Mouse (Mus musculus) testis, adult 2 months (tissue): Measurements from ENCODE around the gene Tfpi. TPM values are rescaled to one million over a fixed set of nuclear protein-coding genes. Genes with fewer than 3 reads are reported as not detected.

Experiments
- H3K27ac ChIP-seq: fragments of 200-500 bp; 2 replicates; pipeline ENCODE4 v1.5.1; 2012; ENCODE audit warnings: low read depth, low read length; ENCODE audit not compliant: control insufficient read depth, insufficient read depth
- H3K27me3 ChIP-seq: fragments of 200-500 bp; 2 replicates; pipeline ENCODE4 v1.6.1; 2012; ENCODE audit warnings: mild to moderate bottlenecking, low read length, moderate library complexity; ENCODE audit not compliant: control insufficient read depth, insufficient read depth
- H3K36me3 ChIP-seq: fragments of 200-500 bp; 2 replicates; pipeline ENCODE4 v1.6.1; 2012; ENCODE audit warnings: mild to moderate bottlenecking, low read length; ENCODE audit not compliant: control insufficient read depth, insufficient read depth
- H3K4me1 ChIP-seq: fragments of 200-500 bp; 2 replicates; pipeline ENCODE4 v1.6.1; 2012; ENCODE audit warnings: low read length; ENCODE audit not compliant: control insufficient read depth, insufficient read depth
- H3K4me3 ChIP-seq: fragments of 200-500 bp; 2 replicates; pipeline ENCODE4 v1.5.1; 2012; ENCODE audit warnings: low read depth, mild to moderate bottlenecking, low read length, moderate library complexity, mixed read lengths; ENCODE audit not compliant: control insufficient read depth
- CTCF ChIP-seq: fragments of 200-500 bp; IDR thresholded peaks from 2 replicates; pipeline ENCODE4 v1.5.1; 2012; ENCODE audit warnings: low read depth, mild to moderate bottlenecking, inconsistent platforms, low read length, moderate library complexity; ENCODE audit not compliant: control insufficient read depth, insufficient read depth, insufficient replicate concordance
- POLR2A ChIP-seq: fragments of 200-500 bp; IDR thresholded peaks from 2 replicates; pipeline ENCODE4 v1.6.1; 2012; ENCODE audit warnings: low read depth, mild to moderate bottlenecking, inconsistent platforms, low read length, moderate library complexity; ENCODE audit not compliant: control insufficient read depth
- polyA plus RNA-seq: library from polyadenylated mRNA; depleted of rRNA; stranded (reverse); fragments of >200 nt; gene quantifications from 2 replicates; pipeline ENCODE4 v1.2.3, GENCODE M21; 2012; rRNA removed

Tfpi gene
- polyA plus RNA-seq, 1 experiment: 1.5 TPM

DNA sequence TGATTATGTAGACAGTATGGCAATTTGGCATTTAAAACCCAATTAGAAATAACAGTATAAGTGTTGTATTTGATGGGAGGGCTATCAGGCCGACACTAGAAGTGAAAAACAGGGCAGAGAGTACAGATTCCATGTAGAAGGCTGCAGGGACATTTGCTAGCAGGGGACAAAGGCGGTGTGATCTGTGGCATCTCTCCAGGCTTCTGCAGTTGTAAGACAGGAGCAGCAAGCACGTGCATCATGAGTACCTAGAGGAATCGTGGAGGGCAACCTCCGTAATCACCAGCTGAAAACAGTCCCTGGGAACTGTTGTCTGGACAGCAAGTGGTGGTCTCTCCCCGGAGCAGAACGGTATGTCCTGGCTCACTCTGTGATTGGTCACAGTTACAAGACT, 88.6 kb downstream of the Tfpi start:
- H3K4me1 ChIP-seq: no peaks in the 10 kb centered on the region; the same call in 1 of the 2 replicates
- peak overlapping the region; percentile 27; the same call in 1 of the 2 replicates for H3K4me3 ChIP-seq
- no peaks in the 10 kb centered on the region for H3K36me3 ChIP-seq
- no peaks in the 10 kb centered on the region for H3K27me3 ChIP-seq
- TF ChIP-seq CTCF (no peak), POLR2A (no peak)
- H3K27ac ChIP-seq: no peak overlapping the region

DNA sequence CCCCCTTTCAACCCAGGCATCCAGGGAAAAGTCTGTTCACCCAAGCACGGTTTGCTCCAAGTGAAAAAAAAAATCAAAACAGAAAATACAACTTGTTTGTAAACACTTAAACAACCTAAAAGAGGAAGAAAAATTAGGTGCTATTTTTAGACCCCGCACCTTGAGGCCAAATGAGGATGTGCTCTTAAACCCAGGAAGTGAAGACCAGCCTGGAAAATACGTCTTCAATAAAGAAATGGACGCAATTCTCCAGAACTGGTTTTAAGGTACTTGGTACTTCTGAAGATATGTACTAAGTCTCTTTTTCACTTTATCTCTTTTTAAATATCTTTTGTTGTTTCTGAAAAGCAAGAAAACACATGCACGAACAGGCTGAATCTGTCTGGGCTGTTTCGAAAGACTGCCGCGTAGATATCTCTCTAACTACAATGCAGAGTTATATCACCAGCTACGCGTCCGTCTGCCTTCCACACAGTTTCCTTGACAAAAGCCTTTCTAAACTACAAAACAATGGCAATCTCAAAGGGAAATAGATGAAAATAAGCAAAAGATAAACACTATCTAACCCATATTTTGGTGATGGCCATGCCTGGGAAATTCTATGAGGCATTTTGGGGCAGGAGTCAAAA, 89.1 kb downstream of the Tfpi start:
- Histone ChIP-seq H3K4me3 (peak overlapping the region; percentile 40; the same call in 1 of the 2 replicates), H3K36me3 (no peaks in the 10 kb centered on the region), H3K27ac (no peak overlapping the region), H3K4me1 (no peaks in the 10 kb centered on the region; the same call in 1 of the 2 replicates), H3K27me3 (no peaks in the 10 kb centered on the region)
- TF ChIP-seq CTCF (no peak), POLR2A (no peak)

DNA sequence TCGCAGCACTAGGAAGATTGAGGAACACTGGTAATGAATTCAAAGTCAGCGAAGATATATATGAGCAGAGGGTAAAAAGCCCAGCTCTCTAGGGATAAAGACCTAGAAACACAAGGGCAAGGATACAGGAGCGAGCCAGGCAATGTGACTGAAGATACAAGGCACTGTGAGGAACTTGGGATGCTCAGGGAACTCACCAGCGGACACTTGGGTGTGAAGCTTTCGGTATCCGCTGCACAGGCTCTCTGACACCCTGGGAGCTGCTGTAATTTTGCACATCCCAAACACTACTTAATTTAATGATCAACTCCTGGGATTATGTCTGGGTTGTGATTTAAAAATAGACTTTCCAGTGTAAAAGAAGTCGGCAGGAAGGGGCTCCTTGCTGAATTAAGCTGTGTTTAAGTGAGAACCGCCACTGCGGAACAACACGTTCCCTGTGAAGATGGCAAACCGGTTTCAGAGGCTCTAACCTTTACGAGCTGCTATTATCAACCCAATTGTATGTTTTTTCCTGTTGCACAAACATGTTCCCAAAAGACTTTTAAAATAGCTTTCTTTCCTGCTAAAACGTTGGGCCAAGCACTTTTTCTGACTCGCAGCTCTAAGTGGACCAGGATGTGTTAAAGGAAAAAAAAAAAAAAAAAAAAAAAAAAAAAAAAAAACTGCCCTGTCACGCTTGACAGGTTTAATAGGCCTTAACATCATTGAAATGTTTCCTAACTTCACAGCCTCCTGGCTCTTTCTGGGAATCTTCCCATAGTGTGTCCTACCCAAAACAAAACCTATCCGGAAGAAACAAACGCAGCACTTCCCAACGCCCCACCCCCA, 89.8 kb downstream of the Tfpi start:
- Histone ChIP-seq H3K4me1 (no peaks in the 10 kb centered on the region; the same call in 1 of the 2 replicates), H3K27ac (0 out of 2 replicates have a peak overlapping the region, but pooled peaks have one; percentile 13), H3K36me3 (no peaks in the 10 kb centered on the region), H3K27me3 (no peaks in the 10 kb centered on the region), H3K4me3 (peak overlapping the region; percentile 40; the same call in 1 of the 2 replicates)
- TF ChIP-seq CTCF: no peak
- TF ChIP-seq POLR2A: no peak

DNA sequence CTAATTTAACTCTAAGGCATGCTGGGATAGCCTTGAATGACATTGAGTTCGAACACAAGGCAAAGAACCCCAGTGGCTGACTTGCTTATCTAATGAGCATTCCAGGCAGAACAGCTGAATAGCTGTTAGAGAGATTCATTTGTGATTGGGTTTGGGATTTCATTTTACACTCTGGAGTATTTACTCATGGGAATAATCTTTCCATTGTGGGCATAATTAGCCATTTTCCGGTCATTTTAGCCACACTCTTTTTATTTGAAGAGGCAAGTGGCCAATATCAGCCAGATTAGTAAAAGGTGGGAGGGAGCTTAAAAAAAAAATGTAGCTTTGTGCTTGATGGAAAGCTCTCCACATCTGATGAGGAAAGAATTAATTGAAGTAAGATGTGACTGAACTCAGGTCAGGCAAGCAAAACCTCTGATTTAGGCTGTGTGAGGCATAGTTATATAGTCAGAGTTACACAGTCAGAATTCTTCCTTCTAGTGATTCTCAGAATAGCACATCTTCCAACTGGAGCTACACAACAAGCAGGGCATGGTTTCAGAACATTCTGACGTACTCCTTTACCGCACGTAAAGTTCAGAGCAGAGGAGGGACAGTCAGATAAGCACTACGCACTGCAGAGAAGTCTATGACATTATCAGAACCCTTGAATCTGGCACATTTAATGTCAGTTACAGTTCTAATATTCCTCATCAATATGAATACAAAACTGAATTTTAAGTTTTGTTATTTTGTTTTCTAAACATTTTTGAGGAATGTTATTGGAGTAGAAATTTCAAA, 91.5 kb downstream of the Tfpi start:
- Histone ChIP-seq H3K4me3 (no peak overlapping the region), H3K27ac (no peak overlapping the region), H3K27me3 (no peaks in the 10 kb centered on the region), H3K4me1 (no peaks in the 10 kb centered on the region; the same call in 1 of the 2 replicates), H3K36me3 (no peaks in the 10 kb centered on the region)
- TF ChIP-seq POLR2A: no peak
- TF ChIP-seq CTCF: no peak

DNA sequence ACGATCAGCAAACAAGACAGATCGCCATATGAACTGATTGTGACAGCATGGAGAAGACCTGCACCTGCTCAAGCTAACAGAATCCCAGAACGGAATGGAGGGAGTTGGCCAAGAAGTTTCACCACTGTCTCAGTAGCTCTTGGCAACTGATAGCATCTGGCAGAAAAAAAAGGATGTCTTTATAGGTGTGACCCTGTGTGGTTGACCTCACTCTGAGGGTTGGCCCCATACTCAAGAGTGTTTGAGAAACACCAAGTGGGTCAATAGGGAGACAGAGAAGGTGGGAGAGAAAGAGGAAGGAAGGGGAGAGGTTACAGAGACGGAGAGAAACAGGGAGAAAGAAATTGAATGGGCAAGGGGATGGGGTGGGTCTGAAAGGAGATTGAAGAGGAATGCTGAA, 92.7 kb downstream of the Tfpi start:
- TF ChIP-seq POLR2A (no peak), CTCF (no peak)
- Histone ChIP-seq H3K27ac (no peak overlapping the region), H3K36me3 (no peaks in the 10 kb centered on the region), H3K4me3 (no peak overlapping the region), H3K4me1 (no peaks in the 10 kb centered on the region; the same call in 1 of the 2 replicates), H3K27me3 (no peaks in the 10 kb centered on the region)

Other genes with a start within 250 kb of the Tfpi start
- gene Calcrl, start 51.4 kb downstream of the Tfpi start, polyA plus RNA-seq: 0.42 and 0.48 TPM in 2 replicates
- gene Ctnnd1, start 174.0 kb upstream of the Tfpi start, polyA plus RNA-seq: 19.9 and 24.3 TPM in 2 replicates
- gene Btbd18, start 182.3 kb upstream of the Tfpi start, polyA plus RNA-seq: 4.1 and 4.2 TPM in 2 replicates
- gene Selenoh, start 194.0 kb upstream of the Tfpi start, polyA plus RNA-seq: 13.5 and 16.3 TPM in 2 replicates
- not detected in 2 replicates for gene Gm28635, start 201.3 kb upstream of the Tfpi start, polyA plus RNA-seq
- 11.8 and 14.3 TPM in 2 replicates for gene Med19, start 201.6 kb upstream of the Tfpi start, polyA plus RNA-seq
- 86.0 and 89.0 TPM in 2 replicates for gene Tmx2, start 202.4 kb upstream of the Tfpi start, polyA plus RNA-seq
- gene Zdhhc5, start 238.4 kb upstream of the Tfpi start, polyA plus RNA-seq: 234 and 236 TPM in 2 replicates